Mouse (Mus musculus) T-helper 17 cell (primary cell): ENCODE data around the gene Mprip.

Experiments
- in situ Hi-C, 2 experiments: fragments of 300-600 bp; cut with MboI, MseI; formaldehyde crosslinking; loops; 1 replicate in 1 of 2; 2 replicates in 1 of 2; pipeline ENCODE4 v1.15.1; 2025; ENCODE audit warnings: high pct_unique_total_duplicates in 2 of 2

The Mprip gene

DNA sequence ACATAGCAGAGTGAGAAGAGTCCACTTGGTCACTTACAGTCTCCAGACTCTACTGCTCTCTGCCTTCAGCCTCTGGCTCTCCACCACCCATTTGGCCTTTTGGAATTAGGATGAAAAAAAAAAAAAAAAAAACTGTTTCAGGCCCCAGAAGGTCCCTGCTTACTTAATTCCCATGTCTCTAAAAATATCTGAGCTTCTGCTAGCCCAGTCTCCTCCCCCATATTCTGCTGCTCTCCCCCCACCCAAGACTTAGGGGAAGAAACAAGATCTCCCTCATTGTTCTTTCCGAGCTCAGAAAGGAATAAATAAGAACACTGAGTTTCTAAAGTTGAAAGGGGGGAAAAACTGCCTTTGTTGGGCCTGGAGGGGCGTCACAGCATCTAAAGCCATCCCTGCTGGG lies 46.4 kb downstream of the Mprip start:
- in situ Hi-C loops = no loop called here

DNA sequence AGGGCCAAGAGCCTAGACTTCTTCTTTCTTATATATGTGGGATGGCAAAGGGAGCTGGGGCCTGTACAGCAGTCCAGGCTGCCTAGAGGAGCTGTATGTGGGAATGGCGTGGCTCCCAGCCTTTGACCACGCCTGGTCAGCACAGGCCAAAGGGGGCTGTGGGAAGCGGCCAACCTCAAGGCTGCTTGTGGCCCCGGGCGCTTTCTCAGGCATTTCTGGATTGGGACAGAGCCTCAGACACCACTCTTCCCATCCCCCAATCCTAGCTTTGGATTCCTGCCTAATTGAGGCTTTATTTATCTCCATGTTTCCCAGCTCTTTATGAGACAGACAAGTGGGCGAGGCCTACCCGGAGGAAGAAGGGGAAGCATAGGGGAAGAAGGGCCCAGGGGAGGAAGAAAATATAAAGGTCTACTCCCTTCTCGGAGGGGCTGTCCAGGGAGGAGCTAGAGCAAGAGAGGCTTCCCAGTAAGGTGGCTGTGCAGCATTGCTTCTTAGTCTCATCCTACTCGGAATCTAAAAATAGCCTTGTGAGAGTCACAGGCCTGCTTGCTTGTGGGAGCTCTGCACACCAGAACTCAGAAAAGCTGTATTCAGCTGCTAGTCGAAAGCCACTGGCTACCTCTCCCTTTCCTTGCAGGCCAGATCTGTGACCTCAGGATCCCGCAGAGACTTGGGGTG lies 47.0 kb downstream of the Mprip start:
- in situ Hi-C loops = no loop called here

DNA sequence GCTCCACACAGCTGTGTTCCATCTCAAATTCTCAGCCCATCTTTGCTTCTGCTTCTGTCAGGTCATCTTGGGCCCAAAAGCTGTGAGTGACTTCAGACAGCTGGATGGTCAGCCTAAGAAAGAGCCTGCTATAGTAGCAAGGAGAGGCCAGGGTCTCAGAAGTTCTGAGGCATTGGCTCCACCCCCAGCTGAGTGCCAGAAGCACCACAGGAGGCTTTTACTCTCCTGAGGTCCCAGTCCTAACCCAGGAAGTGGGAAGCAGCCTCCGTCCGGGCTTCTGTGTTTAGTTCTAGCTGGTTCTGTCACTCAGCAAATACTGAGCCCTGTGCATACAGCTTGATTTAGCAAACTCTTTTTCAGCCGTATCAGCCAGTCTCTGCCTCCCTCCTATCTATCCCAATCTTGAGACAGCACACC lies 54.3 kb downstream of the Mprip start:
- in situ Hi-C loops = no loop called here

DNA sequence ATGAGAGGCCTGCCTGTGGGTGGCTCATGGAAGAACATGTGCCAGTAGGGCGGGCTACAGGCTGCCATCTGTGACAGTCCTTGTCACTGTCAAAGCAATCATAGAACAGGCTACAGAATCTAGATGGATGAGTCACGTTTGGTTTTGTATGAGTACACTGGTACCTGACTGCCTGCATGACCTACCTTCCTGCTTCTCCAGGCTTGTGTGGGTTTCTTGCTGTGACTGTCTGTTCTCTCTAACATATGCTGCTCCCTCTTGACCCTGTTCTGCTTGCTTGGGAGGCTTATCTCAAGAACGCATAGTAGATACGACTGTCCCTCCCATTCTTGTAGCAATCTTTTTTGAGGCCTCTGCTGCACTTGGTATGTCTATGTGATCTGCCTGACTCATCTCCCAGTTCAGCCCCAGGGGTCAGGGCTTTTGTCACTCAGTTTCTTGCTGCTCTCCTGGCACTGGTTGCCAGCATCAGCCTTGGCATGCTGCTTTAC lies 56.7 kb downstream of the Mprip start:
- in situ Hi-C loops = no loop called here

DNA sequence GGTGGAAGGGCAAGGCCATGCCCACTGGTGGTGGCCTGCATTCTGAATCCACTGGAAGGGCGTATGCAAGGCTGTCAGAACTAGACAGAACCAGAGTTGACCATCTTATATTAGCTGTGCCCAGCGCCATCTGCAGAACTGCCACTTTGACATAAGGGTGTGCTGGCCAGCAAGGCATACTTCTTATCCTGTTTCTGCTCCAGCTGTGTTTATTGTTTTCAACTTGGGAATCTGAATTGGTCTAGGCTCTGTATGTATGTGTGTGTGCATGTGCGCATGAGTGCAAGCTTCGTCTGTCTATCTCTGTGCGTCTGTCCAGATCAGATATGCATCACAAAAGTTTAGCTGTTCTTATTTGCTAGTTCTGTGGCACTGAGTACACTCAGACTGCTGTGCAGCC lies 58.1 kb downstream of the Mprip start:
- in situ Hi-C loops = no loop called here

DNA sequence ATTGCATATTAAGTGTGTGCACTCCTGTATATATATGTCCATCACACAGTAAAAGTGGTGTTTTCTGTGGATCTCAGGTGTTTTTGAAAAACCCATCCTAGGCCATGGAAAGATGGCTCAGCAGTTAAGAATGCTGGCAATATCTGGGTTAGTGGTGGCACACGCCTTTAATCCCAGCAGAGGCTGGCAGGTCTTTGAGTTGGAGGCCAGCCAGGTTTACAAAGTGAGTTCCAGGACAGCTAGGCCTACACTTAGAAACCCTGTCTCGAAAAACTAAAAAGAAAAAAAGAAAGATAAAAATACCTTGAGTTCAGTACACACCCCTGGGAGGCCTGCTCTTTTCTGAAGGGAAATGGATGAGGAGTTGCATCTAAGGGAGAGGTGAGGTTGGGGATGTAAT lies 60.3 kb downstream of the Mprip start:
- in situ Hi-C loops = no loop called here

DNA sequence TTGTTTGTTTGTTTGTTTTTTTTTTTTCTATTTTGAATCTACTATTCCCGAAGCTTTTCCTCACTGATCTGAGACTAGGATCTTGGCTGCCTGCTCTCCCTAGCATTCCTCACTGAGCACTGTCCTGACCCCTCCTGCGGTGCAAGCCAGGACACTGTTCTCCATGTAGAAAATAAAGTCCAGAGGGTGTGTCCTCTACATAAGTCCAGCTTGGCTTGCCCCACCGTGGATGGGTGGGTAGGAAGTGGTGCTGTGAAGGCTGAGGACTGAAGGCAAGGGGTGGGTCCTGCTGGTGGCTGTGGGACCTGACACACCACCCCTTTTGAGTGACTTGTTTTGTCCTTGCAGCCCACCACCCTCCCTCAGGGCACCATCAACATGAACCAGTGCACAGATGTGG lies 66.1 kb downstream of the Mprip start:
- in situ Hi-C loops = loop anchor here (5.0 to 25.0 kb wide), 2 partner anchors 90 to 95 kb away; no protein-coding TSS in a partner anchor

DNA sequence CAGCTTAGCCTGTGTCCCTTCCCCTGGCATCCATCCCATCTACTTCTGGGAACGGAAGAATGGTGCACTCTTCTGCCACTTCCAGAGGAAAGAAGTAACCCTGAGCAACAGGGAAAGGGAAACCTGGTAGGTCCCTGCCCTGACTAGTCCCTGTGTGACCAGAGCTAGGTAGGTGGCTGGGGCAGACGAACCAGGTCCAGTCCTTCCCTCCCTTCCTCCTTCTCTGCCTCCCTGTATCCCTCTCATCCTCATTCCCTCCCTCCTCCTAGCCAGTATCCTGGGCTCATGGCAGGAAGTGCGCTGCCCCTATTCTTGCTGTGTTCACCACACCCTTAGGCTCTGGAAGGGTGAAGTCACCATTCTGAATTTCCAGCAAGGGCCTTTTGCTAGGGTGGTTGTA lies 70.7 kb downstream of the Mprip start:
- in situ Hi-C loops = loop anchor here in 1 of 2 experiments (25.0 kb wide), 1 partner anchor 95 kb away; no protein-coding TSS in a partner anchor

DNA sequence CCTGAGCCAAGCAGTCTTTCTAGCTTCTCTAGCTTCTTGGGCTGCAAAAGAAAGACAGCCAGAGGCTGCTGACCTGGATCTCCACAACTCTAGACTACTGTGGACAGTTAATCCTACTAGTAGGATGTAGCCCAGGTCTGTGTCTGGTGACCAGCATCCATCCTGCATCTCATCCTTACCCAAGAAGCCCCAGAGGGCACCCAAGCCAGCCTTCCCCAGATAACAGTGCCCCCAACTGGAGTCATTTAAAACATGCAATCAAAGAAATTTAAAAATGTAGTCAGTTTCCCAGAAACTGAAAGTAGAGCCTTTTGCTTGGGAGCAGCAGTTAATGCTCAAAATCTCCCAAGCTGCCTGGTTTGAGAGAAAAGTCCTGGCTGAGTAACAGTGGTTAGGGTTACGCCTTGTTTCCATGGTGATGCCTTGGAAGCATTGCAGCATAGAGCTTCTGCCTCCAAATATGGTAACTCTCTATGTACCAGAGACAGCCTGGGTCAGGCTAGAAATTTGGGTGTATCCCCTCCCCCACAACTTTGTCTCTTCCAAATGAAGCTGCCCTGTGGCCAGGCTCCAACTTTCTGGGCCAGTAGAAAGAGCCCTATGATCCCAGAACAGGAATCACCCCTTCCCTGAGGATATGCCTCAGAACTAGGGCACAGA lies 71.4 kb downstream of the Mprip start:
- in situ Hi-C loops = loop anchor here in 1 of 2 experiments (25.0 kb wide), 1 partner anchor 95 kb away; no protein-coding TSS in a partner anchor

DNA sequence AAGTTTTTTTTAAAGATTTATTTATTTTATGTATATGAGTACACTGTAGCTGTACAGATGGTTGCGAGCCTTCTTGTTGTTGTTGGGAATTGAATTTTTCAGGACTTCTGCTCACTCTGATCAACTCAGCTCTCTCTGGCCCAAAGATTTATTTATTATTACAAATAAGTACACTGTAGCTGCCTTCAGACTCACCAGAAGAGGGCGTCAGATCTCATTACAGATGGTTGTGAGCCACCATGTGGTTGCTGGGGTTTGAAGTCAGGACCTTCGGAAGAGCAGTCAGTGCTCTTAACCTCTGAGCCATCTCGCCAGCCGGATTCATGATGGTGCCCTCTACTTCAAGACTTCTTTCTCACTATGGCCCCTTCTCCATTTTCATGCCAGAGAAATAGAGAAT lies 72.5 kb downstream of the Mprip start:
- in situ Hi-C loops = loop anchor here in 1 of 2 experiments (25.0 kb wide), 1 partner anchor 96 kb away; no protein-coding TSS in a partner anchor

DNA sequence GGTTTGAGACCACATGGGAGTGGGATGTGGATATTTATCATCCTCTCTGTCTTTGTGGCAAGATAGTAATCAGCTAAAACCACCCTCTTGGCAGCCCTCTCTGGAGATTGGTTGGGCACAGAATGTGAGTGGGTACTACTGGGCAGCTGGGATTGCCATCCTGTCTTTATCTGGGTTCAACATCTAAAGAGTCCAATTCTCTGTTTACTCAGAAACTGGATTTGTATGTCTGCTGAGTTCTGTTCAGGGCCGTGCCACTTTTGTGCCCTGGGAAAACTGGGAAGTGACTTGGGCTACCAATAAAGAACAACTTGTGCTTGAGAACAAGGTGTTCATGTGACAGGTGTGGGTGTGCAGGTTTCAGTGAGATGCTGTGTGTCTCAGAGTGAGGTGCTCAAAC lies 73.2 kb downstream of the Mprip start:
- in situ Hi-C loops = loop anchor here in 1 of 2 experiments (25.0 kb wide), 1 partner anchor 97 kb away; no protein-coding TSS in a partner anchor

DNA sequence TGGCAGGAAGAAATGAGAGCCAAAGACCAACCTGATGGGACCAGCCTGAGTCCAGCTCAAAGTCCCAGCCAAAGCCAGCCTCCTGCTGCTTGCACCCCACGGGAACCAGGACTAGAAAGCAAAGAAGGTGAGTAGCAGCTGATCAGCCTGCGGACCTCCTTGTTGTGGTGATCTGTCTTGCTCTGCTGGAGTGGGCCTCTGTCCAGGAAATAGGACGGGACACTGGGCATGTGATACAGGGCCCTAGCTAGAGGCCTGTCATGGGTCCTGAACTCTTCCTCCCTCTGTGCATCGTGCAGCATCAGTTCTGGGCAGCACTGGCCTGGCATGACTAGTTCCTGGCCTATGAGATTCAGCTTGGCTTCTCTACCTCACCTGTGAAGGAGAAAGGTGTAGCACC lies 74.8 kb downstream of the Mprip start:
- in situ Hi-C loops = loop anchor here in 1 of 2 experiments (25.0 kb wide), 1 partner anchor 99 kb away; no protein-coding TSS in a partner anchor

DNA sequence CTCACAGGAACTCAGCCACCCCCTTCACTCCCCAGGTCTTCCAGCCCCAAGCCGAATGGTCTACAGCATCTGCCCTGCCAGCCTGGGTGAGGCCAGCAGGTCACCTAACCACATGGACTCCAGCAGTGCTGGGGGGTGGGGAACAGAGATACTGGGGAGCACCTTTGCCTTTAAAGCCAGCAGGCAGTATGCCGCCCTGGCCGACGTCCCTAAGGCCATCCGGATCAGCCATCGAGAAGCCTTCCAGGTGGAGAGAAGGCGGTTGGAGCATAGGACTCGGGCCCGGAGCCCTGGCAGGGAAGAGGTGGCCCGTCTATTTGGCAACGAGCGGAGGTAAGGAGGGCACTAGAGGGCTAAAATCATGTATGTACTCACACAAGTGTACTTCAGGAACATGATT lies 76.1 kb downstream of the Mprip start:
- in situ Hi-C loops = loop anchor here in 1 of 2 experiments (25.0 kb wide), 1 partner anchor 100 kb away; no protein-coding TSS in a partner anchor

DNA sequence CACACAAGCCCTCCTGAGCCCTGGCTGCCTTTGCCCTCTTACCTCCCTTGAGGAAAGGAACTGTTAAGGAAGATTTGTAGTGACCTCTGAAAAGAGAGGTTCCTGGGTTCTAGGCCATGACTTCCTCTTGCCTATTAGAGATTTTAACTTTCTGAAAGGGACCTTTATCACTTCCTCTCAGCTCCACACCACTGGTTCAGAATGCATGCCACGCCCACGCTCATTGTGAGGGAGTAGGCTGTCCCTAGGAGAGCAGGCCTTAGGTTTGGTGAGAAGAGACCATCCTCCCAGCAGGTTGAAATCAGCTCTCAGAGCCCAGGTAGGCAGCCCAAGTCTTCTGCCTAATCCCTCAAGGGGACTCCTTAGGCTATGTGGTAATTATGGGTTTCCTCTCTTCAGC lies 78.9 kb downstream of the Mprip start:
- in situ Hi-C loops = loop anchor here in 1 of 2 experiments (25.0 kb wide), 1 partner anchor 103 kb away; no protein-coding TSS in a partner anchor

DNA sequence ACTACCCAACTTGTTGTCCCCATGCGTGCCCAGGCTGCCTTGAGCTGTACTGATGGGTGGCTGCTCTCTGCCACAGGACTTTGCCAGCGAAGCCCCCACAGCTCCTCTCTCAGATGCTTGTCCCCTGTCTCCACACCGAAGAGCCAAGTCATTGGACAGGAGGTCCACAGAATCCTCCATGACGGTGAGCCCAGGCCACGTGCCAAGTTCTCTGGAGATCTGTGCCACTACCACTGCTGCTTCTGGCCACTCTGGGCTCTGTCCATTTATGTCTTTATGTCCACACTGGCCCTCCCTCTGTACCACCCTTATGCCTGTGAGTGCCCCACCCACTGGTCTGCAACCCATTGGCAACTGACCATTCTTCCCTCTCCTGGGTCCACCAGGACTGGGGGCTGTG lies 80.8 kb downstream of the Mprip start:
- in situ Hi-C loops = loop anchor here in 1 of 2 experiments (25.0 kb wide), 1 partner anchor 105 kb away; no protein-coding TSS in a partner anchor

DNA sequence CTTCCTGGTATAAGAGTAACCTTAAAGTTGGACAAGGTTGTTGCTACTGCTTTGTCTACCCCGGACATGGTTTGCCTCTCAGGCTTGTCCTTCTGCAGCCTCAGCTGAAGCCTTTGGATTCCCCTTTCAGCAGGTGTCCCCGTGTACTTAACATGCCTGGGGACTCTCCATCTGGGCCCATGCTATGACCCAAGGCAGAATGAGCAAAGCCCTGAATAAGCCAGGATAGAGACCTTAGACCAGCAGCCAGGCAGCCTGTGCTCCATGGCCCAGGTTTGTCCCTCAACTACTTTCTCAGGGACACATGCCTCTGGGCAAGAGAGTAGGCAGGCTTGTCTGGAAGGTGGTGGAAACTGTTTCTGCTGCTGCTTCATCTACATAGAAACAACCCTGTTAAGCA lies 82.2 kb downstream of the Mprip start:
- in situ Hi-C loops = loop anchor here in 1 of 2 experiments (25.0 kb wide), 1 partner anchor 106 kb away; no protein-coding TSS in a partner anchor

DNA sequence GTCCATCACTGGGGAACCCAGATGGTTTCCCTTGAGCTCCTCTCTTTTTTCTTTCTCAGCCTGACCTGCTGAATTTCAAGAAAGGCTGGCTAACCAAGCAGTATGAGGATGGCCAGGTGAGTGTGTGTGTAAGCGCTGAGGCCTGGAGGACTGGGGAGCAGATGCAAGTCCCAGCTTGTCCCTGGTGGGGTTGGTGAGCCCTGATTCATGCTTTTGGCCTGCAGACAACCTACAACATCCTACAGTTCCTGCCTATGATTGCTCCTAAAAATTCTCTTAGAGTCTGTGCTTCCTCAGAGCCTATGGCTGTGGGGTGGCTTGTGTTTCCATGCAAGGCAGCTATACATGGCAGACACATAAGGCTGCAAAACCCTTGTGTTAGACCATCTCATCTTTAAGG lies 82.6 kb downstream of the Mprip start:
- in situ Hi-C loops = loop anchor here in 1 of 2 experiments (25.0 kb wide), 1 partner anchor 106 kb away; no protein-coding TSS in a partner anchor

DNA sequence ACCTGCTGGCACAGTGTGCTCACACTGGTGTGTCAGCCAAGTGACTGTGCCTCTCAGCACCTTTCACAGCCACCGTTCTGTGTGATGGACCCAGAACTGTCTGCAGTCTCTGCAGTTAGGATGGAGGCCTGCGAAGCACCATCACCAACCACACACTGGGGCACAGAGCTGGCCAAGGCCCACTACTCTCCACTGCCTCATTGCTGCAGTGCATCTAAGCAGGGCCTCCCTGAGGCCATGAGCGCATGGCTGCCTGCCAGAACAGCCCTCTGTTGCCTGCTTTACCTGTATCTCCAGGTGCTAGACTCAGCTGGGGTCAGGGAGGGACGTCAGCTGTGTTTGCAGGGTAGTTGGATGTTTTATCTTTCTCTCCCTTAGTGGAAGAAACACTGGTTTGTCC lies 83.3 kb downstream of the Mprip start:
- in situ Hi-C loops = loop anchor here in 1 of 2 experiments (25.0 kb wide), 1 partner anchor 107 kb away; no protein-coding TSS in a partner anchor

DNA sequence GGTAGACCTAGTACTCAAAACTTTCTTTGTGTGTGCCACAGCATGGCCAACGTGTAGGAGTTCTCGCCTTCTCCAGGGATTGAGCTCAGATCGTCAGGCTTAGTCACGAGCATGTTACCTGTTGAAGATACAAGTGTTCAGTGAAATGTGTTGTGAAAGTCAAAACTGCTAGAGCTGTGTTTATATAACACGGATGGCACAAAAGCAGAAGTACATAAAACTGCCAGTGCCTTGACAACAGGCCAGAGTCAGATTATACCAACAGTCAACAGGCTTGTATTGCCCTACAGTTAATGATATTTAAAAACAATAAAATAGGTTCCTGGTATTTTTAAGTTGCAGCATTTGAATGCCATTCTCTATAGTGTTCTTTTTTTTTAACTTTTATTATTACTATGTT lies 84.7 kb downstream of the Mprip start:
- in situ Hi-C loops = loop anchor here in 1 of 2 experiments (25.0 kb wide), 1 partner anchor 109 kb away; no protein-coding TSS in a partner anchor

DNA sequence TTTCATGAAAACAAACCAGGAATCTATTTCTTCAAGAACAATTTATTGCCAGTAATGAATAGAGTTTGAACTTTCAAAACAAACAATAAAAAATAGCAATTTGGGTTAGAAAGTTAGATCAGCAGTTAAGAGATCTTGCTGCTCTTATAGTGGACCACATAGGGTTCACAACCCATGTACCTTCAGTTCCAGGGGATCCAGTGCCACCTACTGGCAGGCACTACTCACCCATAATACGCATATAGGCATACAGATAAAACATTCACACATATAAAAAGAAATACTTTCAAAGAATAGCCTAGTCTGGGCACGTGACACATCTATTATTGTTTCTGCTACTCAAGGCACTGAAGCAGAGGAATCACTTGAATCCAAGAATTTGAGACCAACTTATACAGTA lies 85.5 kb downstream of the Mprip start:
- in situ Hi-C loops = loop anchor here in 1 of 2 experiments (25.0 kb wide), 1 partner anchor 109 kb away; no protein-coding TSS in a partner anchor

DNA sequence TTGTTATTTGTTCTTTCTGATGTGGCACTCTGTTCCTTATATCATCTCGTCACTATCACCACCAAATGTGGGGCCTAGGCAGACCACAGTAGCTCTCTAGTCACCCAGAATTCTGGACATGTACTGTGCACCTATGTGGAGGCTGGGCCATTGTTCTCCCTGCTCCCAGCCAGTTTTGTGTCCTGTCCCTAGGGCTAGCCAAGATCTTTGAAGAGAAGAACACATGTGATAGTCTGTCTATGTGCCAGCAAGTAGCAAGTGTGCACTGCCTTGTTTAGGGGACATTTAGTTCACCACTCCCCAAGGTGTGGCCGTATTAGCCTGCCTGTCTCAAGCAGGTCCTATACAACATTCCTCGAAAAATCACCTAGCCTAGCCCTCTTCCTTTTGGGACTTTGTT lies 87.9 kb downstream of the Mprip start:
- in situ Hi-C loops = loop anchor here in 1 of 2 experiments (25.0 kb wide), 1 partner anchor 112 kb away; no protein-coding TSS in a partner anchor

DNA sequence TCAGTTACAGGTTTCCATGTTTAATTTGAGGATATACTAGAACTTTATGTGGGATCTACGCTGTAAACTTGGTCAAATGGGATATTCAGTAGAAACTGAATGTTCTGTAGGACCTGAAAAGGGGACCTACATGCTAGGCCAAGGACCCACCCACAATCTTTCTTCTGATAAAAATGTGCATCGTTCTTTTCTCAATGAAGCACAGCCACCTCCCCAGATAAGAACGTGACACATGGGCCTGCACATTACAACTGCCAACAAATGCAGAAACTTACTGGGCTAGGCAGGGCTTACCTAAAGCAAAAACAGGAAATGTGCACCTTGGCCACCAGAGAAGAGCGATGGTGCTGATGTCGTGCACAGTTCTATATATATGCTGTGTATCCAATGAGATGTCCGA lies 93.4 kb downstream of the Mprip start:
- in situ Hi-C loops = no loop called here
